Mouse (Mus musculus) midbrain, embryonic 16.5 days (tissue): ENCODE measurements around the gene Slc9a5. TPM values are rescaled to one million over a fixed set of nuclear protein-coding genes. Genes with fewer than 3 reads are reported as not detected.

ENCODE experiments used
- ATAC-seq: fragments of 200-750 bp; cut with Nextera tagmentation; 2 replicates; pipeline ENCODE4 v1.8.0; 2017; ENCODE audit warnings: moderate TSS enrichment
- H3K27ac ChIP-seq: fragments of 300-500 bp; sonication (generic); 2 replicates; pipeline ENCODE4 v1.5.1; 2014; ENCODE audit warnings: mild to moderate bottlenecking, low read length, mixed read lengths
- H3K27me3 ChIP-seq: fragments of 300-500 bp; sonication (generic); 2 replicates; pipeline ENCODE4 v1.6.1; 2014; ENCODE audit warnings: low read depth, low read length, mixed read lengths; ENCODE audit not compliant: control insufficient read depth, insufficient read depth
- H3K36me3 ChIP-seq: fragments of 300-500 bp; sonication (generic); 2 replicates; pipeline ENCODE4 v1.6.1; 2014; ENCODE audit warnings: mild to moderate bottlenecking, low read length, moderate library complexity, mixed read lengths; ENCODE audit not compliant: control insufficient read depth, insufficient read depth
- H3K4me1 ChIP-seq: fragments of 300-500 bp; sonication (generic); 2 replicates; pipeline ENCODE4 v1.6.1; 2014; ENCODE audit warnings: mild to moderate bottlenecking, low read length, mixed read lengths; ENCODE audit not compliant: control insufficient read depth, insufficient read depth
- H3K4me2 ChIP-seq: fragments of 300-500 bp; sonication (generic); 2 replicates; pipeline ENCODE4 v1.6.1; 2014; ENCODE audit warnings: mild to moderate bottlenecking, low read length, mixed read lengths
- H3K4me3 ChIP-seq: fragments of 300-500 bp; sonication (generic); 2 replicates; pipeline ENCODE4 v1.5.1; 2014; ENCODE audit warnings: low read depth, mild to moderate bottlenecking, low read length, moderate library complexity, mixed read lengths
- H3K9ac ChIP-seq: fragments of 300-500 bp; sonication (generic); 2 replicates; pipeline ENCODE4 v1.6.1; 2014; ENCODE audit warnings: low read depth, low read length, mixed read lengths
- H3K9me3 ChIP-seq: fragments of 300-500 bp; sonication (generic); replicated peaks from 2 replicates; pipeline ENCODE4 v1.6.1; 2014; ENCODE audit warnings: mild to moderate bottlenecking, low read length, mixed read lengths; ENCODE audit not compliant: control insufficient read depth, poor library complexity, severe bottlenecking
- WGBS: fragments of 180-500 bp; shearing (Covaris S2); extraction: QIAGEN DNeasy Blood & Tissue Kit; methylation state at CpG from one replicate; pipeline ENCODE4 v1.1.7; 2014; 5-methylcytosine and 5-hydroxymethylcytosine counted together
- polyA plus RNA-seq: library from polyadenylated mRNA; unstranded; fragments of >200 nt; fragmentation: Nextera tagmentation; extraction: Ambion mirVana; gene quantifications from 2 replicates; pipeline ENCODE4 v1.2.1, GENCODE M21; 2015

Slc9a5 gene
- polyA plus RNA-seq, 1 experiment from 2014 or later: 15.1 TPM

DNA sequence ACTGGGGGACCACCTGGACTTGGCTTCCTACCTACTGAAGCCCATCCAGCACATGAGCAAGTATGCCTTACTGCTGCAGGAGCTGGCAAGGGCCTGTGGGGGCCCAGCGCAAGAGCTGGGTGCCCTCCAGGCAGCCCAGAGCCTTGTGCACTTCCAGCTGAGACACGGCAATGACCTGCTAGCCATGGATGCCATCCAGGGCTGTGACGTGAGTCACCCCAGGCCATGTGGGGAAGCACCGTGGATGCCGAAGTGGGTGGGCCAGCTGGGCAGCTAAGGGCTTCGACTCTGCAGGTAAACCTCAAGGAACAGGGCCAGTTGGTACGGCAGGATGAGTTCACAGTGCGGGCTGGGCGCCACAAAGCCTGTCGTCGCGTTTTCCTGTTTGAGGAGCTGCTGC, 31.7 kb downstream of the Slc9a5 start:
- ATAC-seq: no peak
- H3K4me1 ChIP-seq: peaks cover 4% of the 10 kb centered on the region; the same call in 1 of the 2 replicates
- H3K4me3 ChIP-seq: no peak overlapping the region
- WGBS: 87% methylated on average over 12 of the region's 12 CpGs
- H3K27ac ChIP-seq: no peak overlapping the region
- H3K36me3 ChIP-seq: no peaks in the 10 kb centered on the region
- no peaks in the 10 kb centered on the region for H3K27me3 ChIP-seq
- no peak overlapping the region for H3K4me2 ChIP-seq
- H3K9me3 ChIP-seq: no peaks in the 10 kb centered on the region
- H3K9ac ChIP-seq: no peak overlapping the region

- no peak for ATAC-seq
- 95% methylated on average over 2 of the region's 2 CpGs for WGBS
- Histone ChIP-seq H3K9me3 (no peaks in the 10 kb centered on the region), H3K36me3 (no peaks in the 10 kb centered on the region), H3K27me3 (no peaks in the 10 kb centered on the region), H3K9ac (no peak overlapping the region), H3K4me3 (no peak overlapping the region), H3K4me2 (no peak overlapping the region), H3K4me1 (no peaks in the 10 kb centered on the region), H3K27ac (no peak overlapping the region)
These were observed 35.4 kb downstream of the Slc9a5 start for GRCm38 (mm10) chr8:105384070-105384469.

- Histone ChIP-seq H3K4me1 (no peaks in the 10 kb centered on the region), H3K27me3 (no peaks in the 10 kb centered on the region), H3K9ac (no peak overlapping the region), H3K4me3 (no peak overlapping the region), H3K9me3 (no peaks in the 10 kb centered on the region), H3K27ac (no peak overlapping the region), H3K36me3 (no peaks in the 10 kb centered on the region), H3K4me2 (no peak overlapping the region)
- 71% methylated on average over 1 of the region's 1 CpGs for WGBS
- no peak for ATAC-seq
These were observed 38.5 kb downstream of the Slc9a5 start for GRCm38 (mm10) chr8:105387151-105387550.

- no peaks in the 10 kb centered on the region for H3K9me3 ChIP-seq
- 77% methylated on average over 6 of the region's 6 CpGs for WGBS
- no peak for ATAC-seq
- H3K27ac ChIP-seq: no peak overlapping the region
- H3K4me2 ChIP-seq: no peak overlapping the region
- no peak overlapping the region for H3K4me3 ChIP-seq
- H3K4me1 ChIP-seq: no peaks in the 10 kb centered on the region
- no peaks in the 10 kb centered on the region for H3K36me3 ChIP-seq
- H3K27me3 ChIP-seq: no peaks in the 10 kb centered on the region
- H3K9ac ChIP-seq: no peak overlapping the region
These were observed 40.5 kb downstream of the Slc9a5 start for GRCm38 (mm10) chr8:105389096-105389495.

GRCm38 (mm10) chr8:105393089-105393787, 44.6 kb downstream of the Slc9a5 start:
- no peak overlapping the region for H3K9ac ChIP-seq
- H3K27ac ChIP-seq: no peak overlapping the region
- no peak overlapping the region for H3K4me3 ChIP-seq
- H3K9me3 ChIP-seq: no peaks in the 10 kb centered on the region
- H3K4me2 ChIP-seq: no peak overlapping the region
- H3K27me3 ChIP-seq: no peaks in the 10 kb centered on the region; the same call in 1 of the 2 replicates
- ATAC-seq: no peak
- no peaks in the 10 kb centered on the region for H3K36me3 ChIP-seq
- 89% methylated on average over 12 of the region's 12 CpGs for WGBS
- H3K4me1 ChIP-seq: no peaks in the 10 kb centered on the region

- H3K36me3 ChIP-seq: no peaks in the 10 kb centered on the region
- no peaks in the 10 kb centered on the region for H3K4me1 ChIP-seq
- no peak overlapping the region for H3K27ac ChIP-seq
- H3K9me3 ChIP-seq: no peaks in the 10 kb centered on the region
- no peak overlapping the region for H3K4me3 ChIP-seq
- H3K27me3 ChIP-seq: no peaks in the 10 kb centered on the region; the same call in 1 of the 2 replicates
- ATAC-seq: no peak
- 73% methylated on average over 7 of the region's 7 CpGs for WGBS
- H3K4me2 ChIP-seq: no peak overlapping the region
- no peak overlapping the region for H3K9ac ChIP-seq
These were observed 45.3 kb downstream of the Slc9a5 start for GRCm38 (mm10) chr8:105393915-105394314.

DNA sequence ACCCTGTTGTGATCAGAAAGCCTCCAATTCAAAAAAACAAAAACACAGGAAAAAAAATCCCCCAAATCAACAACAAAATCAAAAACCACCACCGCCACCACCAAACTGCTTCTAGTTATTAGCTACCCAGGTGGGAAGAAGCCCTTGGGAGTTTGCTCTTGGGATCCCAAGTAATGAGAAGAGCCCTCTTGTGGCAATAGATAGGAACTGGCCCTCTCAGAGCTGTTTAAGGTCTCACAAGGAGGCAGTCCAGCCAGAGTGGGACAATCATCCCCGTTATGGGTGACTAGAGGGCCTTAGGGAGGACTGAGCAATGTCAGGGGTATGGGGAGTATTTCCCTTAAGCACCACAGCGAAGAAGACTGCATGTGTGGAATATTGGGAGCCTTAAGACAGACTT, 49.1 kb downstream of the Slc9a5 start:
- no peak overlapping the region for H3K9ac ChIP-seq
- no peak overlapping the region for H3K4me2 ChIP-seq
- no peak overlapping the region for H3K27ac ChIP-seq
- H3K4me3 ChIP-seq: no peak overlapping the region
- H3K36me3 ChIP-seq: no peaks in the 10 kb centered on the region
- H3K4me1 ChIP-seq: no peaks in the 10 kb centered on the region
- H3K27me3 ChIP-seq: no peaks in the 10 kb centered on the region; the same call in 1 of the 2 replicates
- WGBS: 39% methylated on average over 3 of the region's 3 CpGs
- no peak for ATAC-seq
- no peaks in the 10 kb centered on the region for H3K9me3 ChIP-seq

- Histone ChIP-seq H3K4me1 (no peaks in the 10 kb centered on the region), H3K27ac (no peak overlapping the region), H3K9me3 (no peaks in the 10 kb centered on the region), H3K9ac (no peak overlapping the region), H3K36me3 (no peaks in the 10 kb centered on the region), H3K27me3 (no peaks in the 10 kb centered on the region; the same call in 1 of the 2 replicates), H3K4me2 (no peak overlapping the region), H3K4me3 (no peak overlapping the region)
- ATAC-seq: no peak
- 84% methylated on average over 5 of the region's 5 CpGs for WGBS
These were observed 51.4 kb downstream of the Slc9a5 start for GRCm38 (mm10) chr8:105400016-105400415.

- no peak for ATAC-seq
- Histone ChIP-seq H3K4me1 (no peaks in the 10 kb centered on the region), H3K9ac (no peak overlapping the region), H3K27ac (no peak overlapping the region), H3K9me3 (no peaks in the 10 kb centered on the region), H3K4me2 (no peak overlapping the region), H3K27me3 (no peaks in the 10 kb centered on the region), H3K36me3 (no peaks in the 10 kb centered on the region), H3K4me3 (no peak overlapping the region)
- 94% methylated on average over 8 of the region's 8 CpGs for WGBS
These were observed 54.8 kb downstream of the Slc9a5 start for GRCm38 (mm10) chr8:105403467-105403866.
